ENCODE assay signal across 8 mouse cellular contexts in the genomic region with DNA sequence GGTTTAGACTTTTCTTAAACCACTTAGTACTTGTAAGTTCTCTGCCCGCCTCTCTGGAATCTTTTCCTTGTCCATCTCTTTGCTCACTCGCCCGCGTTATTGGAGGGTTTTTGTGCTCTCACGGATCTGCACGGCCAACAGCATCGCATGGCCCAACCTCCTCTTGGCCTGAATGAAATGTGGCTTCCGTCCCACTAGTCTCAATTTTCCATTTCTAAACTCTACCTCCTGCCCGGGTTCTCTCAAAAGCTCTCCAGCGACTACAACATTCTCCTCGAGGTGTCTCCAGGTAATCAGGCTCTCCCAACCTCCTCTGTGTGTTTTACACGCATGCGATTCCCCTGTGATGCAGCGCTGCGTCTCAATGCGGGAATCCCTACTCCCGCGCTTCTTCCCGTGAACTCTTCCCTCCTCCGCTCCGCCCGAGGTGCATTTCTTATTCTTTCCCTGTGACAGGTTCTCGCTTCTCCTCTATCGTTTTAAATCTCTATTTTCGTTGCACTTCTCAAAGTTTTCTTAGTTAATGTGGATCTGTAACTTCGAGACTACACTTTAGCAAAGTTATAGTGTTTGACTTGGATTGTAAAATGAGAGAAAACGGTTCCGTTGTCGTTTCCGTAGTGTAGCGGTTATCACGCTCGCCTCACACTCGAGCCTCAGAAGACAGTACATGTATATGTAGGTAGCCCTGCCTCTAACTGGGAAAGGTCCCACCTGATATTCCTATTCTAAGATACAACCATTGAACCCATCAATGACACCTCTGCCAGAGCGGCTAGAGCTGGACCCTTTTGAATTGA. TPM values are rescaled to one million over a fixed set of nuclear protein-coding genes. Genes with fewer than 3 reads are reported as not detected.
DNase-seq lines count a peak whose midpoint lies in the region; ATAC-seq and TF ChIP-seq lines count a peak whose summit lies in the region.
"Had no signal": no experiment of that assay in that cellular context is flagged by ENCODE, and none has a peak within 500 bp of the region (broad histone marks: within the 10 kb centered on the region; RNA-seq: fewer than 3 reads in every experiment).

No protein-coding gene starts in this region.

- TF ChIP-seq EP300 in lung, postnatal 0 days (IDR thresholded peaks at IDR 0.05) = no peak

- no peak for TF ChIP-seq CTCF in lung, postnatal 0 days (IDR thresholded peaks at IDR 0.05)

- WGBS in lung, postnatal 0 days = under 1% methylated on average over 35 of the region's 35 CpGs
- WGBS in hindbrain, embryonic 12.5 days = under 1% methylated on average over 35 of the region's 35 CpGs
- under 1% methylated on average over 35 of the region's 35 CpGs for WGBS in midbrain, embryonic 13.5 days

- H3K4me3 ChIP-seq in lung, postnatal 0 days (ENCODE audit: low read depth, low read length) = peak overlapping the region; percentile 37
- peak overlapping the region; percentile 40 for H3K4me3 ChIP-seq in hindbrain, embryonic 12.5 days
- H3K4me3 ChIP-seq in midbrain, embryonic 13.5 days (replicated peaks) = peak overlapping the region; percentile 44

- ATAC-seq in lung, postnatal 0 days = no peak
- peak; percentile 27; the same call in 1 of the 2 replicates for ATAC-seq in hindbrain, embryonic 12.5 days (ENCODE audit: low FRiP score)
- ATAC-seq in midbrain, embryonic 13.5 days = peak; percentile 55; the same call in 1 of the 2 replicates
- ATAC-seq in granulocyte monocyte progenitor cell, adult 5-6 weeks (replicated peaks; ENCODE audit: poor library complexity, severe bottlenecking) = no peak; the same call in 1 of the 2 replicates

- H3K4me2 ChIP-seq in lung, postnatal 0 days (replicated peaks; ENCODE audit: low read depth, low read length) = peak overlapping the region; percentile 68
- H3K4me2 ChIP-seq in hindbrain, embryonic 12.5 days (replicated peaks) = peak overlapping the region; percentile 74
- H3K4me2 ChIP-seq in midbrain, embryonic 13.5 days (replicated peaks) = peak overlapping the region; percentile 72

- H3K36me3 ChIP-seq in lung, postnatal 0 days (ENCODE audit: insufficient read depth, low read length) = no peaks in the 10 kb centered on the region
- no peaks in the 10 kb centered on the region for H3K36me3 ChIP-seq in hindbrain, embryonic 12.5 days
- H3K36me3 ChIP-seq in midbrain, embryonic 13.5 days = no peaks in the 10 kb centered on the region

- peaks cover 7% of the 10 kb centered on the region; the same call in 1 of the 2 replicates for H3K4me1 ChIP-seq in lung, postnatal 0 days (ENCODE audit: insufficient read depth, low read depth, low read length)
- H3K4me1 ChIP-seq in hindbrain, embryonic 12.5 days = peaks cover 11% of the 10 kb centered on the region
- peaks cover 16% of the 10 kb centered on the region for H3K4me1 ChIP-seq in midbrain, embryonic 13.5 days (replicated peaks)

- H3K27me3 ChIP-seq in lung, postnatal 0 days (replicated peaks; ENCODE audit: insufficient read depth, low read length) = 0 out of 2 replicates have a peak, but pooled peaks cover 4% of the 10 kb centered on the region
- H3K27me3 ChIP-seq in hindbrain, embryonic 12.5 days = peaks cover 53% of the 10 kb centered on the region
- H3K27me3 ChIP-seq in midbrain, embryonic 13.5 days = peaks cover 58% of the 10 kb centered on the region

- no peak overlapping the region for H3K27ac ChIP-seq in lung, postnatal 0 days (ENCODE audit: low read length)
- no peak overlapping the region for H3K27ac ChIP-seq in hindbrain, embryonic 12.5 days
- H3K27ac ChIP-seq in midbrain, embryonic 13.5 days = no peak overlapping the region

- DNase-seq in lung, postnatal 0 days (ENCODE audit: low spot score) = no peak
- DNase-seq in lung, postnatal 14 days = no peak
- peak; percentile 76 for DNase-seq in embryo, embryonic 9.5 days (ENCODE audit: extremely low spot score)
- DNase-seq in adrenal gland, postnatal 4 days (ENCODE audit: low spot score in 2 of 2) = no peak

- H3K9me3 ChIP-seq in lung, postnatal 0 days (ENCODE audit: low read length) = no peaks in the 10 kb centered on the region
- H3K9me3 ChIP-seq in hindbrain, embryonic 12.5 days (replicated peaks) = no peaks in the 10 kb centered on the region
- no peaks in the 10 kb centered on the region for H3K9me3 ChIP-seq in midbrain, embryonic 13.5 days

- no peak overlapping the region for H3K9ac ChIP-seq in lung, postnatal 0 days (replicated peaks; ENCODE audit: low read depth)
- H3K9ac ChIP-seq in hindbrain, embryonic 12.5 days = peak overlapping the region; percentile 41; the same call in 1 of the 2 replicates
- peak overlapping the region; percentile 37 for H3K9ac ChIP-seq in midbrain, embryonic 13.5 days (replicated peaks)

RNA-seq across cellular contexts. Expression of a gene that starts 39.2 kb away (rescaled TPM):
- not detected in 2 replicates for polyA plus RNA-seq in lung, postnatal 0 days (2015; fragmentation: Nextera tagmentation; extraction: Ambion mirVana)
- not detected in 2 replicates for polyA plus RNA-seq in hindbrain, embryonic 12.5 days (2016; fragmentation: Nextera tagmentation; extraction: Ambion mirVana)
- polyA plus RNA-seq in midbrain, embryonic 13.5 days (2015; fragmentation: Nextera tagmentation; extraction: Ambion mirVana) = not detected in 2 replicates
- not detected in 2 replicates for total RNA-seq in granulocyte monocyte progenitor cell, adult 5-6 weeks (2014; fragmentation: Nextera tagmentation)
- not detected in 2 replicates for total RNA-seq in granulocyte monocyte progenitor cell, adult 5-6 weeks (2017)
- total RNA-seq in adrenal gland, postnatal 4 days (2021) = not detected
- total RNA-seq: heart, adult 18-20 months had no signal

RNA-seq across cellular contexts. Expression of a gene that starts 50.4 kb away (rescaled TPM):
- polyA plus RNA-seq in lung, postnatal 0 days (2015; fragmentation: Nextera tagmentation; extraction: Ambion mirVana) = not detected in 2 replicates
- polyA plus RNA-seq in hindbrain, embryonic 12.5 days (2016; fragmentation: Nextera tagmentation; extraction: Ambion mirVana) = not detected in 2 replicates
- polyA plus RNA-seq in midbrain, embryonic 13.5 days (2015; fragmentation: Nextera tagmentation; extraction: Ambion mirVana) = not detected in 2 replicates
- total RNA-seq in granulocyte monocyte progenitor cell, adult 5-6 weeks (2014; fragmentation: Nextera tagmentation) = not detected in 2 replicates
- total RNA-seq in granulocyte monocyte progenitor cell, adult 5-6 weeks (2017) = not detected in 2 replicates
- total RNA-seq in adrenal gland, postnatal 4 days (2021) = not detected
- total RNA-seq: heart, adult 18-20 months had no signal

Comparison
In these comparisons a context has a peak if more than half of its experiments do, and no peak if none do; other contexts are left out.
1. ATAC-seq: peak in hindbrain, embryonic 12.5 days (single experiment) and midbrain, embryonic 13.5 days (single experiment); none in lung, postnatal 0 days (single experiment) and granulocyte monocyte progenitor cell, adult 5-6 weeks (single experiment).
2. Peak in every context shown above with its lines, with median percentiles within 50 percentile points of each other: H3K4me2 ChIP-seq and H3K4me3 ChIP-seq.